Mouse (Mus musculus) kidney, embryonic 15.5 days (tissue): ENCODE data around the gene Kifc1. TPM values are rescaled to one million over a fixed set of nuclear protein-coding genes. Genes with fewer than 3 reads are reported as not detected.
"Not testable (repeated sequence)": the region's sequence is repeated elsewhere in the genome, so short reads cannot be mapped to it uniquely, and the experiment has no call there.

Source experiments
- ATAC-seq: fragments of 200-750 bp; cut with Nextera tagmentation; replicated peaks from 2 replicates; pipeline ENCODE4 v1.8.0; 2017; ENCODE audit warnings: moderate TSS enrichment; ENCODE audit not compliant: low FRiP score
- H3K27ac ChIP-seq: fragments of 300-500 bp; sonication (generic); 2 replicates; pipeline ENCODE4 v1.5.1; 2015; ENCODE audit warnings: mild to moderate bottlenecking, inconsistent platforms
- H3K27me3 ChIP-seq: fragments of 300-500 bp; sonication (generic); 2 replicates; pipeline ENCODE4 v1.6.1; 2015; ENCODE audit warnings: inconsistent platforms
- H3K36me3 ChIP-seq: fragments of 300-500 bp; sonication (generic); 2 replicates; pipeline ENCODE4 v1.6.1; 2015; ENCODE audit warnings: inconsistent platforms
- H3K4me1 ChIP-seq: fragments of 300-500 bp; sonication (generic); 2 replicates; pipeline ENCODE4 v1.6.1; 2015; ENCODE audit warnings: inconsistent platforms
- H3K4me2 ChIP-seq: fragments of 300-500 bp; sonication (generic); 2 replicates; pipeline ENCODE4 v1.6.1; 2015; ENCODE audit warnings: moderate library complexity, mild to moderate bottlenecking, inconsistent platforms
- H3K4me3 ChIP-seq: fragments of 300-500 bp; sonication (generic); replicated peaks from 2 replicates; pipeline ENCODE4 v1.5.1; 2015; ENCODE audit warnings: mild to moderate bottlenecking, inconsistent platforms
- H3K9ac ChIP-seq: fragments of 300-500 bp; sonication (generic); 2 replicates; pipeline ENCODE4 v1.6.1; 2015; ENCODE audit warnings: mild to moderate bottlenecking, inconsistent platforms
- H3K9me3 ChIP-seq: fragments of 300-500 bp; sonication (generic); replicated peaks from 2 replicates; pipeline ENCODE4 v1.6.1; 2016; ENCODE audit warnings: inconsistent platforms
- WGBS: fragments of 180-500 bp; shearing (Covaris S2); methylation state at CpG from one replicate; pipeline ENCODE4 v1.1.7; 2015; ENCODE audit warnings: mixed read lengths; 5-methylcytosine and 5-hydroxymethylcytosine counted together
- polyA plus RNA-seq: library from polyadenylated mRNA; unstranded; fragments of >200 nt; fragmentation: Nextera tagmentation; extraction: Ambion mirVana; gene quantifications from 2 replicates; pipeline ENCODE4 v1.2.1, GENCODE M21; 2015

Gene Kifc1
- polyA plus RNA-seq, 1 experiment from 2014 or later, result 8.2 TPM

GRCm38 (mm10) chr17:33909077-33909868, 18.8 kb upstream of the Kifc1 start, which contains the start of gene Daxx:
Gene Daxx, plus strand, starts transcription at chr17:33909414.
- H3K4me3 ChIP-seq, result peak within 1 kb of the TSS; percentile 66
- peak within 1 kb of the TSS; percentile 77 for H3K9ac ChIP-seq
- peak; percentile 96 for ATAC-seq
- peaks cover 40% of the 10 kb centered on the region for H3K4me1 ChIP-seq
- H3K27ac ChIP-seq, result peak within 1 kb of the TSS; percentile 94
- peaks cover 35% of the 10 kb centered on the region for H3K36me3 ChIP-seq
- H3K27me3 ChIP-seq, result no peaks in the 10 kb centered on the region
- WGBS, result under 1% methylated on average over 68 of the region's 68 CpGs
- no peaks in the 10 kb centered on the region for H3K9me3 ChIP-seq
- H3K4me2 ChIP-seq, result peak within 1 kb of the TSS; percentile 98

GRCm38 (mm10) chr17:33908331-33909076, 18.0 kb upstream of the Kifc1 start:
- Histone ChIP-seq H3K27me3 (no peaks in the 10 kb centered on the region), H3K4me3 (peak overlapping the region; percentile 66), H3K9ac (peak overlapping the region; percentile 68), H3K9me3 (no peaks in the 10 kb centered on the region), H3K4me2 (peak overlapping the region; percentile 98), H3K4me1 (peaks cover 40% of the 10 kb centered on the region), H3K36me3 (peaks cover 27% of the 10 kb centered on the region), H3K27ac (peak overlapping the region; percentile 94)
- WGBS, result under 1% methylated on average over 44 of the region's 44 CpGs
- ATAC-seq, result peak; percentile 63

- H3K4me3 ChIP-seq, H3K36me3 ChIP-seq, H3K27me3 ChIP-seq, H3K9ac ChIP-seq, H3K27ac ChIP-seq, ATAC-seq, H3K9me3 ChIP-seq, H3K4me2 ChIP-seq: not testable (repeated sequence)
- peaks cover 12% of the 10 kb centered on the region for H3K4me1 ChIP-seq
- WGBS, result 25% methylated on average over 4 of the region's 4 CpGs
Measured at GRCm38 (mm10) chr17:33904835-33905234, 14.4 kb upstream of the Kifc1 start, which contains the start of gene Platr17. Gene Platr17, plus strand, starts transcription at chr17:33905135.

- 78% methylated on average over 6 of the region's 6 CpGs for WGBS
Measured at GRCm38 (mm10) chr17:33903911-33904651, 13.6 kb upstream of the Kifc1 start.

GRCm38 (mm10) chr17:33902491-33902890, 12.0 kb upstream of the Kifc1 start:
- WGBS, result 74% methylated on average over 7 of the region's 7 CpGs
- no peak overlapping the region for H3K27ac ChIP-seq
- no peaks in the 10 kb centered on the region for H3K36me3 ChIP-seq
- peaks cover 1% of the 10 kb centered on the region; the same call in 1 of the 2 replicates for H3K4me1 ChIP-seq
- no peak for ATAC-seq
- H3K9me3 ChIP-seq, result no peaks in the 10 kb centered on the region
- H3K4me3 ChIP-seq, result no peak overlapping the region
- no peak overlapping the region for H3K4me2 ChIP-seq
- H3K9ac ChIP-seq, result no peak overlapping the region
- no peaks in the 10 kb centered on the region for H3K27me3 ChIP-seq

More at GRCm38 (mm10) chr17:33903911-33904651, 13.6 kb upstream of the Kifc1 start:
- H3K4me3 ChIP-seq, H3K4me2 ChIP-seq, H3K27me3 ChIP-seq, H3K9me3 ChIP-seq, H3K9ac ChIP-seq, H3K27ac ChIP-seq, H3K36me3 ChIP-seq, ATAC-seq: not testable (repeated sequence)
- H3K4me1 ChIP-seq, result peaks cover 12% of the 10 kb centered on the region

GRCm38 (mm10) chr17:33902079-33902478, 11.6 kb upstream of the Kifc1 start:
- no peak for ATAC-seq
- Histone ChIP-seq H3K9me3 (no peaks in the 10 kb centered on the region), H3K4me1 (no peaks in the 10 kb centered on the region), H3K27me3 (no peaks in the 10 kb centered on the region), H3K4me2 (no peak overlapping the region), H3K27ac (no peak overlapping the region), H3K4me3 (no peak overlapping the region), H3K9ac (no peak overlapping the region), H3K36me3 (no peaks in the 10 kb centered on the region)
- WGBS, result 21% methylated on average over 4 of the region's 4 CpGs

GRCm38 (mm10) chr17:33901653-33902052, 11.2 kb upstream of the Kifc1 start:
- Histone ChIP-seq H3K4me2 (no peak overlapping the region), H3K4me1 (no peaks in the 10 kb centered on the region), H3K4me3 (no peak overlapping the region), H3K9me3 (no peaks in the 10 kb centered on the region), H3K27me3 (no peaks in the 10 kb centered on the region), H3K9ac (no peak overlapping the region), H3K36me3 (no peaks in the 10 kb centered on the region), H3K27ac (no peak overlapping the region)
- 58% methylated on average over 4 of the region's 4 CpGs for WGBS
- no peak for ATAC-seq

GRCm38 (mm10) chr17:33900989-33901314, 10.5 kb upstream of the Kifc1 start:
- no peaks in the 10 kb centered on the region for H3K27me3 ChIP-seq
- H3K9ac ChIP-seq, result no peak overlapping the region
- 86% methylated on average over 4 of the region's 4 CpGs for WGBS
- H3K36me3 ChIP-seq, result no peaks in the 10 kb centered on the region
- H3K9me3 ChIP-seq, result no peaks in the 10 kb centered on the region
- H3K27ac ChIP-seq, result no peak overlapping the region
- no peak overlapping the region for H3K4me3 ChIP-seq
- H3K4me1 ChIP-seq, result no peaks in the 10 kb centered on the region
- no peak overlapping the region for H3K4me2 ChIP-seq
- ATAC-seq, result no peak

- H3K27me3 ChIP-seq, result no peaks in the 10 kb centered on the region
- no peak for ATAC-seq
- WGBS, result 62% methylated on average over 7 of the region's 7 CpGs
Measured at GRCm38 (mm10) chr17:33900281-33900988, 10.0 kb upstream of the Kifc1 start.

GRCm38 (mm10) chr17:33899642-33900041, 9.2 kb upstream of the Kifc1 start:
- no peak overlapping the region for H3K4me3 ChIP-seq
- no peaks in the 10 kb centered on the region for H3K36me3 ChIP-seq
- no peaks in the 10 kb centered on the region for H3K4me1 ChIP-seq
- WGBS, result 75% methylated on average over 4 of the region's 4 CpGs
- ATAC-seq, result no peak
- H3K9ac ChIP-seq, result no peak overlapping the region
- H3K4me2 ChIP-seq, result no peak overlapping the region
- H3K27me3 ChIP-seq, result no peaks in the 10 kb centered on the region
- H3K27ac ChIP-seq, result no peak overlapping the region
- H3K9me3 ChIP-seq, result no peaks in the 10 kb centered on the region

More at GRCm38 (mm10) chr17:33900281-33900988, 10.0 kb upstream of the Kifc1 start:
- no peak overlapping the region for H3K4me2 ChIP-seq
- H3K9me3 ChIP-seq, result no peaks in the 10 kb centered on the region
- H3K27ac ChIP-seq, result no peak overlapping the region
- H3K4me1 ChIP-seq, result no peaks in the 10 kb centered on the region
- H3K9ac ChIP-seq, result no peak overlapping the region
- no peaks in the 10 kb centered on the region for H3K36me3 ChIP-seq
- no peak overlapping the region for H3K4me3 ChIP-seq

- not testable (repeated sequence) for H3K9ac ChIP-seq, H3K36me3 ChIP-seq, H3K4me1 ChIP-seq, H3K27ac ChIP-seq, H3K9me3 ChIP-seq, H3K27me3 ChIP-seq, H3K4me3 ChIP-seq, H3K4me2 ChIP-seq, ATAC-seq
- WGBS, result 81% methylated on average over 4 of the region's 4 CpGs
Measured at GRCm38 (mm10) chr17:33898193-33898592, 7.7 kb upstream of the Kifc1 start.
